ENCODE assay signal across 8 mouse cellular contexts in genomic region chr7:130533316-130534260, GRCm38 (mm10). TPM values are rescaled to one million over a fixed set of nuclear protein-coding genes. Genes with fewer than 3 reads are reported as not detected.
DNase-seq lines count a peak whose midpoint lies in the region; ATAC-seq and TF ChIP-seq lines count a peak whose summit lies in the region.

No protein-coding gene starts in this region.

- H3K36me3 ChIP-seq in limb, embryonic 13.5 days = peaks cover 84% of the 10 kb centered on the region
- peaks cover 8% of the 10 kb centered on the region; the same call in 1 of the 2 replicates for H3K36me3 ChIP-seq in midbrain, postnatal 0 days (ENCODE audit: insufficient read depth, low read length)

- H3K27ac ChIP-seq in embryonic fibroblast, embryonic 13.5 days (ENCODE audit: insufficient read depth, low read length) = no peak overlapping the region
- no peak overlapping the region for H3K27ac ChIP-seq in limb, embryonic 13.5 days
- H3K27ac ChIP-seq in midbrain, postnatal 0 days (ENCODE audit: low read depth, low read length) = no peak overlapping the region; the same call in 1 of the 2 replicates

- no peak overlapping the region for H3K4me2 ChIP-seq in limb, embryonic 13.5 days (replicated peaks)
- no peak overlapping the region for H3K4me2 ChIP-seq in midbrain, postnatal 0 days (ENCODE audit: low read depth, low read length, poor library complexity, severe bottlenecking)

- no peaks in the 10 kb centered on the region for H3K9me3 ChIP-seq in limb, embryonic 13.5 days
- H3K9me3 ChIP-seq in midbrain, postnatal 0 days (ENCODE audit: low read length) = no peaks in the 10 kb centered on the region

- H3K27me3 ChIP-seq in limb, embryonic 13.5 days = no peaks in the 10 kb centered on the region
- H3K27me3 ChIP-seq in midbrain, postnatal 0 days (ENCODE audit: insufficient read depth, low read length) = no peaks in the 10 kb centered on the region

- H3K4me1 ChIP-seq in embryonic fibroblast, embryonic 13.5 days (ENCODE audit: control insufficient read depth, insufficient read depth, low read length) = no peaks in the 10 kb centered on the region
- H3K4me1 ChIP-seq in limb, embryonic 13.5 days = no peaks in the 10 kb centered on the region
- no peaks in the 10 kb centered on the region for H3K4me1 ChIP-seq in midbrain, postnatal 0 days (ENCODE audit: insufficient read depth, low read length)

- 49% methylated on average over 25 of the region's 25 CpGs for WGBS in limb, embryonic 13.5 days
- WGBS in midbrain, postnatal 0 days = 40% methylated on average over 24 of the region's 25 CpGs

- no peak overlapping the region for H3K9ac ChIP-seq in limb, embryonic 13.5 days
- H3K9ac ChIP-seq in midbrain, postnatal 0 days (replicated peaks; ENCODE audit: low read length, poor library complexity, severe bottlenecking) = no peak overlapping the region

- no peak overlapping the region for H3K4me3 ChIP-seq in embryonic fibroblast, embryonic 13.5 days (ENCODE audit: insufficient read depth, low read length)
- H3K4me3 ChIP-seq in limb, embryonic 13.5 days = no peak overlapping the region
- H3K4me3 ChIP-seq in midbrain, postnatal 0 days (ENCODE audit: low read depth, low read length) = no peak overlapping the region

- peak; percentile 88 for TF ChIP-seq CTCF in embryonic fibroblast, embryonic 13.5 days (IDR thresholded peaks at IDR 0.05; ENCODE audit: borderline replicate concordance, insufficient read depth, low read length)
- TF ChIP-seq CTCF in midbrain, postnatal 0 days (IDR thresholded peaks at IDR 0.05) = peak; percentile 91

- peak; percentile 66; the same call in 1 of the 2 replicates for ATAC-seq in limb, embryonic 13.5 days (ENCODE audit: low FRiP score, low read depth)
- ATAC-seq in midbrain, postnatal 0 days (ENCODE audit: low FRiP score) = no peak

- TF ChIP-seq POLR2A in embryonic fibroblast, embryonic 13.5 days (IDR thresholded peaks at IDR 0.05; ENCODE audit: low read depth, low read length) = no peak

- peak; percentile 95 for DNase-seq in 3T3-L1 (ENCODE audit: low read depth, low spot score)
- peak; percentile 93 for DNase-seq in adrenal gland, postnatal 36 days
- peak; percentile 75 to 85 for DNase-seq in heart, adult 9 months (ENCODE audit: low spot score in 2 of 2)
- peak; percentile 92 for DNase-seq in kidney, adult 9 months
- peak; percentile 84 for DNase-seq in midbrain, postnatal 0 days (ENCODE audit: low spot score)
- DNase-seq in spleen, postnatal 10 days (ENCODE audit: low spot score in 2 of 2) = peak; percentile 84 to 91

RNA-seq across cellular contexts. Expression of gene Ate1, which starts 13.4 kb away (rescaled TPM):
- 10 to 100 TPM; 43.5 to 45.0 TPM for total RNA-seq in adrenal gland, postnatal 36 days (2021)
- polyA plus RNA-seq in embryonic fibroblast, embryonic 13.5 days (2011; ENCODE audit: insufficient read length, low read depth, missing spikeins) = 38.7 and 41.7 TPM in 2 replicates
- 56.4 and 59.1 TPM in 2 replicates for polyA plus RNA-seq in limb, embryonic 13.5 days (2015; fragmentation: Nextera tagmentation; extraction: Ambion mirVana)
- 47.4 and 60.5 TPM in 2 replicates for total RNA-seq in midbrain, postnatal 0 days (2014; rRNA removed)
- polyA plus RNA-seq in midbrain, postnatal 0 days (2015; fragmentation: Nextera tagmentation; extraction: Ambion mirVana) = 101 and 129 TPM in 2 replicates

RNA-seq across cellular contexts. Expression of gene Nsmce4a, which starts 39.3 kb away (rescaled TPM):
- 10 to 100 TPM; 52.0 to 92.5 TPM for total RNA-seq in adrenal gland, postnatal 36 days (2021)
- polyA plus RNA-seq in embryonic fibroblast, embryonic 13.5 days (2011; ENCODE audit: insufficient read length, low read depth, missing spikeins) = 55.1 and 67.9 TPM in 2 replicates
- 163 and 167 TPM in 2 replicates for polyA plus RNA-seq in limb, embryonic 13.5 days (2015; fragmentation: Nextera tagmentation; extraction: Ambion mirVana)
- 38.7 and 46.1 TPM in 2 replicates for total RNA-seq in midbrain, postnatal 0 days (2014; rRNA removed)
- polyA plus RNA-seq in midbrain, postnatal 0 days (2015; fragmentation: Nextera tagmentation; extraction: Ambion mirVana) = 67.7 and 67.9 TPM in 2 replicates

RNA-seq across cellular contexts. Expression of gene Tacc2, which starts 43.6 kb away (rescaled TPM):
- total RNA-seq in adrenal gland, postnatal 36 days (2021) = 10 to 100 TPM; 26.6 to 35.5 TPM
- polyA plus RNA-seq in embryonic fibroblast, embryonic 13.5 days (2011; ENCODE audit: insufficient read length, low read depth, missing spikeins) = 43.4 and 53.0 TPM in 2 replicates
- polyA plus RNA-seq in limb, embryonic 13.5 days (2015; fragmentation: Nextera tagmentation; extraction: Ambion mirVana) = 35.1 and 39.3 TPM in 2 replicates
- 49.9 and 54.8 TPM in 2 replicates for total RNA-seq in midbrain, postnatal 0 days (2014; rRNA removed)
- 52.4 and 55.9 TPM in 2 replicates for polyA plus RNA-seq in midbrain, postnatal 0 days (2015; fragmentation: Nextera tagmentation; extraction: Ambion mirVana)
